Mouse (Mus musculus): Measurements from ENCODE around the gene Csgalnact2.

The Csgalnact2 gene

DNA sequence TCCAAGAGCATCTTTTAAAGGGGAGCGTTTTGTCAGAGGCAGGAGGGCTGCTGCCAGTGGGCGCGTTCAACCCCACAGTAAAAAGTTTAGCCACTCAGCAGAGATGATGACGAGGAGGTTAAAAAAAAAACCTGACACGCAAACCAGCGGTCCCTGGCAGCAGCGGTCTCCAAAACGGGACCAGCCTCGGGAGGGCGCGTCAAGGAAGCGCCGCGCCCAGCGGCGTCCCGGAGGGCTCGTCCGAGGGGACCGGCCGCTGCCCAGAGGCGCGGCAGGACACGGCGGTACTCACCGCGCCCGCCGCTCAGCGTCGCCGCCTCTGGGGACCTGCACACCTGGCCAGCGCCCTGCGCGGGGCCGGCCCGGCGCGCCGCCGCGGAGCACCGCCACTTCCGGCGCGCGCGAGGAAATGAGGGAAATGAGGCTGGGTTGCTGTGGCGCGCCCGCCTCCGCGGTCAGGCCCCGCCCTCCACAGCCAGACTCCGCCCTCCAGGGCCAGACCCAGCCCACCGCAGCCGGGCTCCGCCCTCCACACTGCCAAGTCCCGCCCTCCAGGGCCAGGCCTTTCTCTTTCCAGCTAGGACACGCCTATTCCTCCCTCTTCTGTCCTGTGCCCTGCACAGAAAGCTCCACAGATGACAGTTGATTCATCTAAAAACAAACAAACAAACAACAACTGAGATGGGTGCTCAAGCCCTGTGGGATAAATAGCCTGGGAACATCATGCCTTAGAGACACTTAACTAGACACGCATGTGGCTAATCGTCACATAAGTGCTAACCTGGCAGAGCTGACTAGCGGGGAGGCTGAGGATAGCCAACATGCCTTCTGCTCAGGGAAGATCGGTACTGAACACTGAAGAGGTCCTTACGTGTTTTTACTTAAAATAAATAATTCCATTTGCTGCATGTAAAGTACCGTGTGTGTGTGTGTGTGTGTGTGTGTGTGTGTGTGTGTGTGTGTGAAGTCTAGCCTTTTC is at the start of gene Csgalnact2:
TSS of gene Csgalnact2 (minus strand) at position 410 of the 979 bp plus-strand sequence.
- DNase-seq (ENCODE audit: low spot score), result peak; percentile 93

DNA sequence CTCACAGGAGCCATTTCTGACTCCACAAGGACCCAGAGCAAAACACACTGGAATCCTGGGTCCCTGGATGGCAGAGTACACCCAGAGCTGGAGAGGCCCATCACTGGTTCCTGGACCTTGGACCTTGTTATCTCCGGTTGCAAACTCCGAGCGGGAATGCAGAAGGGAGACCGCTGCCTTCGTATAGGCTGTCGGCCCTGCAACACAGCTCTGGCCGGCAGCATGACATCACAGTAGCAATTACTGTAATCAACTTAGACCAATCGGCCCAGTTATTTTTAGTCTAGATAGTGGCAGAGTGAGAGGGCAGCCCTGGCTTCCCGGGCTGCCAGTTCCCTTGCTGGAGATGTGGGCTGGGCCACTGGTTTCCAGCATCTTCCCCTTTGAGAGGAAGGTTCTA is 49.7 kb upstream of the Csgalnact2 start:
- no peak for DNase-seq (ENCODE audit: low spot score)

DNA sequence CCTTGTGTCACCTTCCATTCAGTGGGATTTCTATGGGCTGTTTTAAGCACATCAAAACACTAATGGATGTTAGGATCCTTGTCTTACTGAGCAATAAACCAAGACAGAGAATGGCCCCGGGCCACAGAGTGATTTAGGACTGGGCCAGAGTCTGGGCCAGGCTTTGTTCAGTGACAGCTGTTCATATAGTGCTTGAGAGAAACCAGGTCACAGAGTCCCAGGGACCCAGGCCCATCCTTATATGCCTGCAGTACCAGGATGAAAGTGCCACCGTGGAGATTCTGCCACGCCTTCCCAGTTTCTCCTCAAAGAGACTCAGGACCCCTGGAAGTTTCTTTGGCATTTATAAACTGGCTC is 48.3 kb upstream of the Csgalnact2 start:
- DNase-seq (ENCODE audit: low spot score), result no peak

DNA sequence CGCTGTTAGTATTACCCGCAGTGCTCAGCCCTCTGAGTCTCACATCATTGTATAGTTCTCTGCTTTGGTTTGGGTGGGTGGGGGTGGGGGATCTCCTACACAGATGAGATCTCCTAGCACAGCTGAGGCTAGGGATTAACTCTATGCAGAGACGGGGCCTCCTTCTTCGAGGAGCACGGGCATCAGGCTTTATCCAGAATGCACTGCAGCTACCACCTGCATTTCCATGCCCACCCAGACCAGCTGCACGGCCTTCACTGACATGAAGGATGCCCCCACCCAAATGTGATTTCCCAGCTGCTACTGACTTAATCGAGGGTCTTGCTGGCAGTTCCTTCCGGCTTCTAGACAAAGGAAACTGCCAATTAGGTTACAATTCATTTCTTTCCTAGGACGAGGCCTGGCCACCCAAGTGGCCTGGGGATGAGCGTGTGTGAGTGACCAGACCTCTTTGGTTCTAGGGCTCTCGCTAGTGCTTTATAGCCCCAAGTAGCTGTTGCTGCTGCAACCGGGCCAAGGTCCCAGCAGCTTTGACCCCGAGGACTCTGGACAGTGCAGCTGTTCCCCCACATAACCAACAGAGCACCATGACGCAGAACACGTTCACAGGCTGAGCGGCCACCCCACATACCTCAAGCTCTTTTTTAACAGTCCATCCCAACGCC is 47.8 kb upstream of the Csgalnact2 start:
- DNase-seq (ENCODE audit: low spot score), result no peak

DNA sequence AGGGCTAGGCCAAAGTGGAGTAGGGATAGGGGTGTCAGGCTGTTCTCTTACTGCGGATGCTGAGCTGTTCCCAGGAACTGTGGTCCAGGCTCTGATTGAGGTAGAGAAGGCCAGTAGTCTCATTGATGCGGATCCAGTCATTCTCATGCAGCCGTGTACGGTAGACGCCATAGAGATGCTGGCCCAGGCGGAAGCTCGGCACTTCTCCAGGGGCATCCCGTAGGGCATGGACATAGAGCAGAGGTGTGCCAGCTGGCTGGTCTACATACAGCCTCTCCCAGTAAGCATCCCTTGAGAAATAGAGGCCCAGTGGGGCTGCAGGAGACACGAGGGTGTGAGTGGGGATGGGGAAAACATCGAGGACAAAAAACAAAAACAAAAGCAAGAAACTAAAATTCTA is 45.2 kb upstream of the Csgalnact2 start:
- DNase-seq (ENCODE audit: low spot score), result no peak

DNA sequence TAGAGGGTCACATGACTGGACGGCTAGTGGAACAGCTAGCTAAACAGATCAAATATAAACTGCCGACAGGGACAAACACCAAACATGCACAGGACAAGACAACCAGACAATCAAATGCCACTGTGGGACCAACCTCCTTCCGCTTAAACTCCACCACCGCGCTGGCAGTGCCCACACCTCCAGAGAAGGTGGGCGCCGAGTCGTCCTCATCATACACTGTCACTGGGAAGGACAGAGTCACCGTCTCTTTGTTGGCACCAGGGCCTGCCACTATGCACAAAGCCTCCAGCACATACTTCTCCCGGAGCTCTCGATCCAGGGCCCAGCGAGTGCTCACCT is 41.1 kb upstream of the Csgalnact2 start:
- DNase-seq (ENCODE audit: low spot score), result no peak

DNA sequence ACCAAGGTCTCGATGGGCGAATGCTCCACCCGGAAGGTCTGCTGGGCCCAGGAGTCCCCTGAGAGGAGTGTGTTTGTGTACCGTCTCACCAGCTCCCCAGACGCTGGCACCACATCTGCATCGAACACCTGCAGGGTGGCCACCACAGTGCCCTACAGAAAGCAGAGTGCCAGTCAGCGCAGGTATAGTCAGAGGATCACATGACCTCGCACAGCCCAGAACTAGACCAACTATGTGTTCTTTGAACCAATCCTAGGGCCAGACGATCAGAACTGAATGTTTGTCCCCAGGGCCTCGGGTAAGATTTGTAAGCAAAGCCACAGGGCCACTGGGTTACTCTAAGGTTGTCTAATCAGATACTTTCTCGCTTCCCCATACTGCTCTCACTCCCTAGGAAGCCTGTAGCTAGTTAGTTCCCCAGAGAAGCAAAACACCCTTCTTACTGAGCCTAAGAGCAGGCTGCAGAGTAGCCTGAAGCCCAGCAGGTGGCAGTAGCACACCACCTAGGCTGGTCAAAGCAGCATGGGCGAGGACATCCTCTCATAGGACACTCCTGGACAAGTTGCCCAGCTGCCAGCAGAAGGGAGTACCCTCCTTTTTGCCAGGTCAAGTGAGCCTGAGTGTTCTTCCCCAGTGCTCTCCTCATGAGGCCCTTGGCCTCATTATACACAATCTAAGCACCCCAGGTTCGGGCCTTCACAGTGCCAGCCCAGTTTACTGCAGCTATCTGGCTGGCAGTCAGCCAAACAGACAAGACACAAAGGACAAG is 40.6 kb upstream of the Csgalnact2 start:
- DNase-seq (ENCODE audit: low spot score), result peak; percentile 51

DNA sequence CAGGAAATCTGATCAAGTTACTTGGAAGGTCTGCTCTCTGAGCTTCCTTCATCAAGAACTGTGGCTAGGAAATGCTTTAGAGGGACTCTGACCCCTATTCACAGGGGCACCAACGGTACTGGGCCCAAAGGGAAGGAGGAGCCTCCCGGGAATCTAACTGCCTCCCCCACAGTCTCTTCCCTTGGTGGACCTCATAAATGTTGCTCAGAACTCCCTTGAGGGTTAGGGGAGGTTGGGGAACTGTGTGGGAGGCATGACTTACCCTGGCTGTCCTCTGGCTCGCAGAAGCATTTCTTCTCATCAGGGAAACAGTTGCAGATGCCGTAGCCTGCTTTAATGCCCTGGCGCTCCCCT is 35.0 kb upstream of the Csgalnact2 start:
- DNase-seq (ENCODE audit: low spot score), result no peak

DNA sequence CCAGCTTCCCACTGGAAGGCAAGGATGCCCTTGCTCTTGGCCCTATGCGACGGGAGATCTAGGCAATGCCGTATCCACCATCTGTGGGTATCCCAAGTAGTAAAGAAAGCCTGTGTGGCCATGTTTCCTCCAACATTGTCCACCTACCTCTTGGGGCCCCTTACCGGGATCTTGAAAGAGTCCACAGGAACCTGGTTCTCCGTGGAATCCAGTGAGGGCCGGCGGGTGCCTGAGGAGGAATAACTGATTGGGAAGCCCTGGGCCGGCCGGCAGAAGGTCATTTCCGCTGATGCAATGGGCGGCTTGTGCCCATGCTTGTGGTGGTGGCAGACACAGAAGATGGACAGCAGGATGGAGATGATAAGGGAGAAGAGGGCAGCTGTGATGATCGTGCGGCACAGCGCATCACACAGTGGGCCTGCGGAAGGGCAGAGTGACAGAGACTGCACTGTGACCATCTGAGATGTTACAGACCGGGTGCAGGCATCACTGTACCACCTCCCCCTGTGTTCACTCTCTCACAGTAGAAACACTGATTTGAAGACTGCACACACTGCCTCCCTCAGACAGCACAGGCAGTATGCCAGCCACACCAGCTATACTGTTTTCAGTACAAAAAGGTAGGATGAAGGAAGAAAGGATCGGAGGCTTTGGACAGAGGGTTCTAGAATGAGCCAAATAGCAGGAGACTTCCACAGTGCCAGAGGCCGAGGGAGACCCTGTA is 34.5 kb upstream of the Csgalnact2 start:
- DNase-seq (ENCODE audit: low spot score), result no peak

DNA sequence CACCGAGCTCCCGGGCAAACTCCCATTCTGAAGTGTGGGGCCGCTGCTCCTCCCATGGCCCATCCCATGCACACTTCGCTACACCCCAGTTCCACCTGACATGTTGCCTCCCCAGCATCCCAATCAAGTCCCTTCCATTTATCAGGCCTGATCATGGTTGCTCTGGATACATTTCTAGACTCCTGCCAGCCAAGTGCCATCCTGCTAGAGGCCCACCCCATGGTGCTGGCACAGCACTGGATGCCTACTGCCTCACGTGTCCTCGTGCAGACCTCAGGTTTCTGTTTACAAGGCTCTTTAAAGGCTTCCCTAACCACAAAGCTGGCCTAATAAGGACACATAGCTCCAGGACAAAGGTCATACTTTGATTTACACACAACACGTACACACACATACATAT is 32.4 kb upstream of the Csgalnact2 start:
- no peak for DNase-seq (ENCODE audit: low spot score)

DNA sequence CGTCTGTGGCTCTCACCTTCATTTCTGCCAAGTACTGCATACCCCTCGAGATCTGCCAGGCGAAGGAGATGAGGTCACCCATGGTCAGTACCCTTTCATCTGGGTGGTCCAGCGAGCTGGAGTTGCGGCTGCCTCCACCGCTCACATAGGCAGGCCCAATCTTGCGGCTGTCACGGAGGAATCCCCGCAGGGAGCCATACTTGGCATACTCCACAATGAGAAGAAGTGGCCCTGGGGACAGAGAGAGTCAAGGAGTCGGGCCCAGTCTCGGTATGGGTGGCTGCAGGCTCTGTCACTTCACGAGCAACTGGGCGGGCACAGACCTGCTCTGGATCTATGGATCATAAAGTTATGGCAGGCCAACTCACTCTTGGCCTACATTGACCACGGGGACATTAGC is 29.2 kb upstream of the Csgalnact2 start:
- no peak for DNase-seq (ENCODE audit: low spot score)

DNA sequence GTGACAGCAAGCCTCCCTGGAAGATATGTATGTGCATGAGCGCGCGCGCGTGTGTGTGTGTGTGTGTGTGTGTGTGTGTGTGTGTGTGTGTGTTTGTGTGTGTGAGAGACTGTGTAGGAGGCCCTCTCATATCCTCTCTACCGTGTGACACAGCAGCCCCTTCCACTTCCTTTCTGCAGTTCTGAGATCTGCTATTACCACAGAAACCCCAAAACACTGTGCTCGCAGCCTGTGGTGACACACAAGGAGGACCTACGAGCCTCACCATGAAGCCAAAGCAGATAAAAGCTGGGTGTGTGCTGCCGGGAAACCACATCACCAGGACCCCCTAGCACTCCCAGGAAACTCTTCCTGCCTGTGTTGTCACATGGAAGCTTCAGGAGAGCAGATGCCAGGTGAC is 28.1 kb upstream of the Csgalnact2 start:
- DNase-seq (ENCODE audit: low spot score), result no peak

DNA sequence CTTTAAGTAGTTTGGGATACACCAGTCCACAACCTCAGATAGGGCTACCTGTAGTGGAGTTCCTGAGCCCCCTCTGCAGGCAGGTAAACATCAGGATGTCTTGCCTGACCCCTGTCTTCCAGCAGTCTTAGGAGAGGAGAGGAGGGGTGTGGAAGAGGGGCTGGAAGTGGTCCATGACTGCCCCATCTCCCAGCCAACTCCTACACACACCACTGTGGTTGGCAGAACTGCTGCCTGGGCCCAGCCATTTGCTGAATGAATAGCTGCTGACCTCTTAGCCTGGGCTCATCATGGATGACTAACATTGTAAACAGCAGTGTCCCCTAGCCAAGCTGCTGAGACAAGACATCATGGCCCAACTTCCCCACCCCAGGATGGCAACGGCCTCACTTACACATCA is 26.6 kb upstream of the Csgalnact2 start:
- DNase-seq (ENCODE audit: low spot score), result no peak

DNA sequence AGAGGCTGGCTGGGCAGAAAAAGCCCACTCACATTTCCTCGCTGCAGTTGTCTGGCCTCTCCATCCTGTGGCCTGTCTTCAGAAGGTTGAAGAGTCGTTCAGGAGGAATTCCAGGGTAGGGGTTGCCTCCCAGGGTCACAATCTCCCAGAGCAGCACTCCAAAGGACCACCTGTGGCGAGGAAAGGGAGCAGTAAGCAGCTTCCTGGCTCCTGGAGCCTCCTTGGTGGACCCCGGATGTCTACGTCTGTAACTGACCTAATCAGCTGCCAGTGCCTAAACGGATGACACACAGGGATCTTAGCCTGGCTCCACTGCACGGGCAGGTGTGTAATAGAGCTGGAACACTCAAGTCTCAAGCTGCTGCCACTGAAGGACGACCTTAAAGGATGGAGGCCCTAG is 25.8 kb upstream of the Csgalnact2 start:
- DNase-seq (ENCODE audit: low spot score), result no peak

DNA sequence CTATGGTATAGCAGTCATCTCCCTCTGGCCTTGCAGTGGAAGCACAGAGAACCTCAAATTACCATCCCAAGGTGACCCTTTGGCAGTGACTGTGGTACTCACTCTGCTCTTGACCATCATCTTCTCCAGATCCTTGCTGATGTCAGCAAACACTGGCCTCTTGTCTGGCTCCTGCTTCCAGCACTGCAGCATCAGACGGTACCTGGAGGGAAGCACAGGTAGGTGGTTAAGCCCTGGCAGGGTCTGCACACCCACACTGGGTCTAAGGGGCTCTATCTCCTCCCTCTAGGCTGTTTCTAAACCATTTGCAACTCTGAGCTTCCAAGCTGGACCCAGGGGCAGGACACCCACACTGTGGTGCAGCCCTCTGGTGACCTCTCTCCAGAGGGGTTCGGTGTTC is 24.1 kb upstream of the Csgalnact2 start:
- no peak for DNase-seq (ENCODE audit: low spot score)

DNA sequence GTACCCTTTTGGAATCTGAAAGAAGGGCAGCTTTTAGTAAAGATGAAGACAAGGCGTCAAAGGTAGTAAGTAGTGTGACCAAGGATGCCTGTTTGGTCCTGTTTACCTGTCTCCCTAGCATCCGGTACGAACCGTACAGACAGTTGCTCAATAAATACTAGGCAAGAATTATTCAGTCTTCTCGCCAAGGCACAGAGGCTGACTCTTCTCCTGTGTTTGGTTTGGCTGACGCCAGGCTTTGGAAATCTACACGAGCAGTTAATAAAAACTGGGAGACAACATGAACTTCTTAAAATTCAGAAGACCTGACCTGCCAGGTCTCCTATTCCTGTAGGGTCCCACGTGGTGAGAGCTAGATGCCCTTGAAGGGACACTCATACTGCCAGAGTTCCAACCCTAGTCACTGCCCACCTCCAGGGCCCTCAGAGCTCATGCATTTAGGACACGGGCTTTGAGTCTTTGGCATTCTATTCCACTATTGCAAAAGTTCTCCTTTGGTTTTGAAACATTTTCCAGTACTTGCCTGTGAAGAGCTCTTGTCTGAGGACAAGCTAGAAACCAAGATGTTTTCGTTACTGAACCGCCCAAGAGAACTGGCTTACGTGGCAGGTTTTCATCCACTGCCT is 23.6 kb upstream of the Csgalnact2 start:
- no peak for DNase-seq (ENCODE audit: low spot score)

DNA sequence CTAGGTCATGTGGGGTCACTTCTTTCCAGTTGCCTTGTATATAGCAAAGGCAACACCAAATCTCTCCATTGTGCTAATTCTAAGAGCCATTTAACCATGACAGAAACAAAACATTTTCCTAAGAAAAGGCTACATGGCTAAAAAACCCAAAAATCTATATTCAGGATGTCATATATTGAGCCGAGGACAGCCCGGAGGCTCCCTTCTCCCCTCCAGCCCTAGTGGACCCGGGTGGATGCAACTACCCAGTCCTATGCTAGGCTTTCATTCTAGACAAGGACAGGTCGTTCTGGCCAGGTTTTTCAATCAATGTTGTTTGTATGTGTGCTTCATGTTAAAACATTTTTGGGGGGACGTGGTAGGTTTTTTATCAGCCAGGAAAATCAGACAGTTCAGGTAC is 14.2 kb upstream of the Csgalnact2 start:
- DNase-seq (ENCODE audit: low spot score), result no peak

DNA sequence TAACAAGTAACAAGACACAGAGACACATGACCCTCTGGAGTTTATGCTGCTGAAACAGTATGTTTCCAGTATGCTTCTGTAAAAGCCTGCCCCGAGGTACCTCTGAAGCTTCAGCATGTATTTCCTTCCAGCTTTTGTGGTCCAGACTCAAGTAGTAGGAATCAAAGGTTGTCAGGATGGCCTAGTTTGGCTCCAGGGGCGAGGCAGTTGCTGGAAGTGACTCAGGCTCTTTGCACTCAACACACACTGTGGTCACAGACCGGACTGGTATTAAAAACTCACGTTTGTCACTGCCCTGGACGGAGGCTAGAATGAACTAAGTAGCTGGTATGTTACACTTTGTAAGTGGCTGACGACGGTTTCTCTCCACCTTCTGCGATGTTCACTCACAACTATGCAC is 12.0 kb upstream of the Csgalnact2 start:
- no peak for DNase-seq (ENCODE audit: low spot score)

DNA sequence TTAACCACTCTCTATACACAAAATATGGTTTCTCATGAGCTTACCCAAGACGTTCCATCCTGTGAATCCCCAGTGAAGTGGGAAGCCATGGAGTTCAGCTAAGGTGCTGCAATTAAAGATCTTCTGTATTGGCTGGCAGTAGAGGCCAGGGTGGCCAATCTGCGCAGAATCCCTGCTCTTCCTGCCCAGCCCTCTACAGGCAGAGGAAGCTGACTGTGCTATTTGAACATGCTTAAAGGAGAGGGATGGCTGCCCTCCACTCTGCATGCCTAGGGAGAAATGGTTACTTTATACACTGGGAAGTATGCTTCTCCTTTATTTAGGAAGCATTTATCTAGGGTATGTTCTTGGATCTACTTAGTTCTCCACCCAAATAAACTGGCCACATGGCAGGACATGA is 11.6 kb upstream of the Csgalnact2 start:
- no peak for DNase-seq (ENCODE audit: low spot score)

DNA sequence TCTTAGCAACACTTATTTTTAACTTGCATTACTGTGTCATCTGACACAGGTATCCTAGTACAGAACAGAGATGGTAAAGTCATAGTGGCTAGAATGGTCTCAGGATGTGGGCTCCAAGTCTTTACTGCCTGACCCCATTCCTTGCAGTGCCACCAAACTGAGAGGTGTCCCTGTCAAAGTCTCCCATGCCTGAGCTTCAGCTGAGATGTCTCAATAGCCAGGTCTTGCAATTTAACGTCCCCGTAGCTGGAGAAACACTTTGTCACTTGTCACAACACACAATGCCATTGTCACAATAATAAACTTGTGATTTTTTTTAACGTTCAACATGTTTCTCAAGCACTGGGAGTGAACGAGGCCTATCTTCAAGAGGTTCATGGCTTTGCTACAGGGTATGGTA is 11.2 kb upstream of the Csgalnact2 start:
- no peak for DNase-seq (ENCODE audit: low spot score)

DNA sequence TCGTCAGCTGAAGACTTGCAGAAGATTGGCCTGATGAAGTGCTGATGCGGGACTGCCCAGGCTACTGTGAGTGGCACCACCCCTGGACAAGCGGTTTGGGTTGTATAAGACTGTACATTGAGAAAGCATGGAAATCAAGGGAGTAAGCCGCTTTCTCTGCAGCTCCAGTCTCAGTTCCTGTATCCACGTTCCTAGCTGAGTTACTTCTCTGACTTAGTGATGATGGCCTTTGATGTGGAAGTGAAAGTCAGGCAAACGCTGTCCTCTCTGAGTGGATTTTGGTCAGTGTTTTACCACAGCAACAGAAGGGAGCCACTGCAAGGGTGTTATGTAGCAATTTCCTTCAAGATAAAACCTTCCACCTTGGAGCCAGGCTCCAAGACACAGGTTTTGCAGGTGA is 2.0 kb upstream of the Csgalnact2 start:
- DNase-seq (ENCODE audit: low spot score), result no peak

DNA sequence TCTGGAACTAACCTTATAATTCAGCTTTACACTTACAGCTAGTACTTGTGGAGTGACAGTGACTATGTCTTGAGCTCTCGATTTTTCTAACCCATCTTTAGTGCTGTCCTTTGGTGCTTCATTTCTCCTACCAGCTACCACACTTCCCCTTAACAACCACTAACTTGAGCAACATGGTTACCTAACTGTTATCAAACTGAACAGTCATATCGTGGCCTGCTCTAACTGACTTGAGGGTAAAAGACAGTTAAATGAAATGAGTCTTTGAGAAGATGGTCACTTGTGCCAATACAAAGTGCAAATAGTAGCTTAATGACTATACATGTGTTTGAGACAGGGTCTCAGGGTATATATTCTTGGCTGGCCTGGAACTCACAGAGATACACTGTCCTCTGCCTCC is 1.8 kb downstream of the Csgalnact2 start:
- DNase-seq (ENCODE audit: low spot score), result no peak

Data from testis, postnatal 14 days (tissue).